Mouse (Mus musculus): ENCODE data around the gene Tspan3.

DNA sequence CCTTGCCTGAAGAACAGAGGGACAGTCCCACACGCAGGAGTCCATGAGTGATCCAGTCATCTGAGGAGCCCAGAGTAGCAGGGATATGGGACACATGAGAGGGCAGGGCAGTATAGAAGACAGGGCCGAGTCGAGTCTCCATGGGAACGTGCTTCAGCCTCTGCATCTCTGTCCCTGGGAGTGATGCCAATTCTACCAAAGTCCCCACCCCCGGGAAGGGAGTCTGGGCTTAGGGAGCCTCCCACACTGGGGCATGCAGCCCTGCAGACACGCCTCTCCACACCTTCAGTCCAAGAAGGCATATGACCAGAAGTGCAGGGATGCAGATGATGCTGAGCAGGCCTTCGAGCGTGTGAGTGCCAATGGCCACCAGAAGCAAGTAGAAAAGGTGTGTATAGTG lies 42.3 kb downstream of the Tspan3 start:
- no peak for TF ChIP-seq CTCF (IDR thresholded peaks at IDR 0.05; ENCODE audit: low read depth, low read length)
- TF ChIP-seq POLR2A (IDR thresholded peaks at IDR 0.05; ENCODE audit: extremely low read depth, insufficient read depth, low read length) = no peak

Measured in liver, adult 2 months (tissue).